Mouse (Mus musculus): ENCODE measurements around the gene 7530416G11Rik.

DNA sequence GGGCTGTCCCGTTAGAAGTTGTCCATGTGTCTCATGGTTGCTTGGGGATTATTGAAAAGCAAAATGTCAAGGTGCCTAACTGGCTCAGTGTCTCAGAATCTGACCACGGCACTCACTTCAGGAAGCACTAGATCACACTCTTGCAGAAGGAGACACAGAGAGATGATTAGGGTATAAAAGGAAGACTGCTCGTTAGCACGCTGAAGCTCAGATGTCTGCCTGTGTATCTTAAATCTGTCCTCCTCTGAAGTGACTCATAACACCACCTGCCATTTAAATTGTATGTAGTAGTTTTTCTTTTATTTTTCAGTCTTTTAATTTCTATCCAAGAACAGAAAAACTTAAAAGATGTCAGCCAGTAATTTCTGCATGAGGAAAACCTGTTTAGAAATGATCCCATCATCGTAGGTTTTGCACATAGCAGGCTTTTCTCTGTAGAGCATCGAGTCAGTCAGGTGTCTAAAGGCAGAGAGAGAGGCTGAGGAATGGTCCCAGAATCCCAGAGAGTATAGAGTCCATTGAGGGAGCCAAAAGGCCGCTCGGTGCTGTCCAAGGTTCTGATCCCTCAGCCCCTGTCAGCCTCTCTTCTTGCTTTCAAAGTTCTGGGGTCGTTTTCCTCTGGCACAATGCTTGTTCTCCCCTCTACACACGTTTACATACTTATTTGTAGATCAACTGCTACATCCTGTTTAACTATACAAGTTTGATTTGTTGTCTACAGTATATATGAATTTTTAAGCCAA lies 38.0 kb downstream of the 7530416G11Rik start:
- TF ChIP-seq CTCF (IDR thresholded peaks at IDR 0.05; ENCODE audit: control insufficient read depth, insufficient read depth, insufficient replicate concordance, low read depth, low read length) = no peak
- no peak for TF ChIP-seq POLR2A (IDR thresholded peaks at IDR 0.05; ENCODE audit: control insufficient read depth, low read depth, low read length)

Measured in testis, adult 2 months (tissue).